Comparison of ENCODE assay signal across 8 mouse cellular contexts in the genomic region with DNA sequence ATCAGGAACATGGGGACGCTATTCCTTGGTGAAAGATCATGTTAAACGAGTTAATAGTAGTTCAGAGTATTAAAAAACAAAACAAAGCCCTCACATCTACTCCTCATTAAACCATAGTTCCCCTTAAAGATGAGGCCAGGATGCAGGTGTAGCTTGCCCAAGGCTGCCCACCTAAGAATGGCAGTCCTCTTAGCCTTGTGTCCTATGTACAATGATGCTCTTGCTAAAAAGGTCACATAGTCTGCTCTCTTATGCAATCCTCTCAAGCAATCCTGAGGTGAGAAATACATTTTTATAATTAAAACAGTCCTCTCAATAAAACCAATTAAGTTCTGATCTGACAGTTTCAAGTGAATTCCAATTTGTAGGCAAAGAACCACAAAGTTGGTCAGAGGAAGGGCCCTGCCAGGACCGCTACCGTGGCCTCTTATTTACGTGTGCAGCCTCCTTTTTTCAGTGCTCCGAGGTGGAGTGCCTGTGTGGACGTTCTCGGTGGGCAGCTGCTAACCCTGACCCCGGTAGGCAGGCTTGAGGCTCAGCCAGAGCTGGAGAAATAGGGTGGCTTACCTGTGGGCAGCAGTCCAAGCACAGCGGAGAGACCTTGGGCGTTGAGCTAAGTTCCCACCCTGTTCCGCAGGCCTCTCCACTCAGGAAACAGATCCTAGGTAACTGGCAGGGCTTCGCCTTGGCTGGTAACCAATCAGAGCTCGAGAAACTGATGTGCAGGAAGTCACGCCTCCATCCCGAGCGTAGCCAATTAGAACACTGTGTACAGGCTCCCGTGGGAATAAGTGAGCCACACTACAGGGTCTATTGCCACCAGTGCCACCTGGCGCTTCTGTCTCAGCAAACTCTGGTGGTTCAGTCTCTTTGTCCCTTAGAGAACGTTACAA. TPM values are rescaled to one million over a fixed set of nuclear protein-coding genes. Genes with fewer than 3 reads are reported as not detected.
DNase-seq lines count a peak whose midpoint lies in the region; ATAC-seq and TF ChIP-seq lines count a peak whose summit lies in the region.

TSS of gene Mterf2 (minus strand) at position 633 of the 893 bp plus-strand sequence.

- peak within 1 kb of the TSS; percentile 88 for H3K4me3 ChIP-seq in bone marrow, adult 2 months (replicated peaks; ENCODE audit: control insufficient read depth, low read depth, low read length)
- peak within 1 kb of the TSS; percentile 67 for H3K4me3 ChIP-seq in embryonic facial prominence, embryonic 15.5 days (replicated peaks)
- peak within 1 kb of the TSS; percentile 57 for H3K4me3 ChIP-seq in limb, embryonic 14.5 days (replicated peaks; ENCODE audit: low read length)
- H3K4me3 ChIP-seq in midbrain, postnatal 0 days (ENCODE audit: low read depth, low read length), result peak within 1 kb of the TSS; percentile 59

- peaks cover 1% of the 10 kb centered on the region; the same call in 1 of the 2 replicates for H3K4me1 ChIP-seq in bone marrow, adult 2 months (ENCODE audit: control insufficient read depth, insufficient read depth, low read length)
- H3K4me1 ChIP-seq in embryonic facial prominence, embryonic 15.5 days, result peaks cover 11% of the 10 kb centered on the region; the same call in 1 of the 2 replicates
- peaks cover 9% of the 10 kb centered on the region for H3K4me1 ChIP-seq in limb, embryonic 14.5 days (ENCODE audit: control insufficient read depth, insufficient read depth, low read length)
- H3K4me1 ChIP-seq in midbrain, postnatal 0 days (ENCODE audit: insufficient read depth, low read length), result peaks cover 10% of the 10 kb centered on the region; the same call in 1 of the 2 replicates

- no peaks in the 10 kb centered on the region for H3K9me3 ChIP-seq in embryonic facial prominence, embryonic 15.5 days (replicated peaks)
- no peaks in the 10 kb centered on the region for H3K9me3 ChIP-seq in limb, embryonic 14.5 days (ENCODE audit: control insufficient read depth, low read length)
- H3K9me3 ChIP-seq in midbrain, postnatal 0 days (ENCODE audit: low read length), result no peaks in the 10 kb centered on the region

- peak within 1 kb of the TSS; percentile 61 for H3K4me2 ChIP-seq in embryonic facial prominence, embryonic 15.5 days (replicated peaks)
- H3K4me2 ChIP-seq in limb, embryonic 14.5 days (replicated peaks; ENCODE audit: low read depth, low read length, severe bottlenecking), result peak within 1 kb of the TSS; percentile 56
- peak within 1 kb of the TSS; percentile 73 for H3K4me2 ChIP-seq in midbrain, postnatal 0 days (ENCODE audit: low read depth, low read length, poor library complexity, severe bottlenecking)

- WGBS in bone marrow, adult 2 months, result 7% methylated on average over 20 of the region's 20 CpGs
- whole genome bisulfite sequencing in embryonic facial prominence, embryonic 15.5 days, result 6% methylated on average over 20 of the region's 20 CpGs
- WGBS in limb, embryonic 14.5 days, result 8% methylated on average over 20 of the region's 20 CpGs
- 6% methylated on average over 20 of the region's 20 CpGs for WGBS in midbrain, postnatal 0 days

- TF ChIP-seq POLR2A in bone marrow, adult 2 months (IDR thresholded peaks at IDR 0.05; ENCODE audit: borderline replicate concordance, control insufficient read depth, low read depth, low read length), result peak; percentile 47; the same call in 1 of the 2 replicates
- TF ChIP-seq POLR2A in limb, embryonic 14.5 days (IDR thresholded peaks at IDR 0.05; ENCODE audit: borderline replicate concordance, extremely low read depth, insufficient read depth, insufficient read length), result 0 out of 2 replicates have a peak, but pooled peaks have one; percentile 24

- peak within 1 kb of the TSS; percentile 31 for H3K27ac ChIP-seq in bone marrow, adult 2 months (ENCODE audit: control insufficient read depth, insufficient read depth, low read depth, low read length, poor library complexity)
- peak within 1 kb of the TSS; percentile 55 for H3K27ac ChIP-seq in embryonic facial prominence, embryonic 15.5 days (replicated peaks)
- 0 out of 2 replicates have a peak within 1 kb of the TSS, but pooled peaks have one; percentile 10 for H3K27ac ChIP-seq in limb, embryonic 14.5 days (replicated peaks; ENCODE audit: low read depth, low read length)
- peak within 1 kb of the TSS; percentile 57; the same call in 1 of the 2 replicates for H3K27ac ChIP-seq in midbrain, postnatal 0 days (ENCODE audit: low read depth, low read length)

- DNase-seq in 416B (ENCODE audit: low read depth), result peak; percentile 99
- peak; percentile 94 for DNase-seq in heart, adult 8-10 months (ENCODE audit: low spot score)
- peak; percentile 99 for DNase-seq in kidney, adult 9 months
- DNase-seq in limb, embryonic 14.5 days (ENCODE audit: low spot score), result peak; percentile 99
- DNase-seq in midbrain, postnatal 0 days (ENCODE audit: low spot score), result peak; percentile 100
- DNase-seq in spleen, postnatal 14 days (ENCODE audit: low spot score in 2 of 2), result peak; percentile 72 to 81

- ATAC-seq in embryonic facial prominence, embryonic 15.5 days (ENCODE audit: insufficient number of reproducible peaks, low FRiP score, low TSS enrichment, low read depth), result peak; percentile 99
- peak; percentile 100 for ATAC-seq in limb, embryonic 14.5 days (ENCODE audit: low FRiP score, low read depth)
- ATAC-seq in midbrain, postnatal 0 days (ENCODE audit: low FRiP score), result peak; percentile 100

- H3K36me3 ChIP-seq in embryonic facial prominence, embryonic 15.5 days, result peaks cover 9% of the 10 kb centered on the region; the same call in 1 of the 2 replicates
- H3K36me3 ChIP-seq in limb, embryonic 14.5 days (ENCODE audit: control insufficient read depth, insufficient read depth, low read length), result peaks cover 17% of the 10 kb centered on the region
- H3K36me3 ChIP-seq in midbrain, postnatal 0 days (ENCODE audit: insufficient read depth, low read length), result peaks cover 5% of the 10 kb centered on the region

- H3K27me3 ChIP-seq in embryonic facial prominence, embryonic 15.5 days, result no peaks in the 10 kb centered on the region
- H3K27me3 ChIP-seq in limb, embryonic 14.5 days (ENCODE audit: control insufficient read depth, insufficient read depth, low read length), result no peaks in the 10 kb centered on the region
- H3K27me3 ChIP-seq in midbrain, postnatal 0 days (ENCODE audit: insufficient read depth, low read length), result no peaks in the 10 kb centered on the region

- peak within 1 kb of the TSS; percentile 46 for H3K9ac ChIP-seq in embryonic facial prominence, embryonic 15.5 days
- H3K9ac ChIP-seq in limb, embryonic 14.5 days (ENCODE audit: low read depth, low read length, severe bottlenecking), result peak within 1 kb of the TSS; percentile 66
- H3K9ac ChIP-seq in midbrain, postnatal 0 days (replicated peaks; ENCODE audit: low read length, poor library complexity, severe bottlenecking), result peak within 1 kb of the TSS; percentile 64

- TF ChIP-seq CTCF in bone marrow, adult 2 months (IDR thresholded peaks at IDR 0.05; ENCODE audit: control insufficient read depth, insufficient read depth, low read length), result no peak
- TF ChIP-seq CTCF in midbrain, postnatal 0 days (IDR thresholded peaks at IDR 0.05), result peak; percentile 73

RNA-seq across cellular contexts. Expression of gene Mterf2, which starts in this region (rescaled TPM):
- 1.7 and 3.9 TPM in 2 replicates for polyA plus RNA-seq in bone marrow, adult 2 months (2011; ENCODE audit: insufficient read depth, insufficient read length, low replicate concordance, missing spikeins)
- 15.7 and 15.8 TPM in 2 replicates for polyA plus RNA-seq in embryonic facial prominence, embryonic 15.5 days (2015; fragmentation: Nextera tagmentation; extraction: Ambion mirVana)
- 10 to 100 TPM; 18.0 to 27.6 (median 25.1) TPM for total RNA-seq in heart, adult 8-10 months (2022)
- polyA plus RNA-seq in limb, embryonic 14.5 days (2012; rRNA removed), result 12.9 and 17.0 TPM in 2 replicates
- 17.2 and 19.0 TPM in 2 replicates for polyA plus RNA-seq in limb, embryonic 14.5 days (2014; fragmentation: Nextera tagmentation; extraction: Ambion mirVana)
- 32.7 and 39.5 TPM in 2 replicates for total RNA-seq in midbrain, postnatal 0 days (2014; rRNA removed)
- 19.8 and 21.3 TPM in 2 replicates for polyA plus RNA-seq in midbrain, postnatal 0 days (2015; fragmentation: Nextera tagmentation; extraction: Ambion mirVana)

Comparison
In these comparisons a context has a peak if more than half of its experiments do, and no peak if none do; other contexts are left out.
1. Peak in every context shown above with its lines: DNase-seq, ATAC-seq, H3K4me3 ChIP-seq and H3K27ac ChIP-seq.